Mouse (Mus musculus) limb, embryonic 11.5 days (tissue): ENCODE results near the gene Hic1. TPM values are rescaled to one million over a fixed set of nuclear protein-coding genes. Genes with fewer than 3 reads are reported as not detected.
A peak's percentile ranks its signal among the peaks of the same experiment; 100 is the strongest.

ENCODE experiments used
- ATAC-seq: fragments of 200-750 bp; cut with Nextera tagmentation; 2 replicates; pipeline ENCODE4 v1.8.0; 2017; ENCODE audit warnings: low read depth; ENCODE audit not compliant: insufficient number of reproducible peaks, low FRiP score, low TSS enrichment
- DNase-seq: peaks from one replicate; pipeline ENCODE4 v3.0.0-alpha.2; 2015; ENCODE audit warnings: low spot score
- H3K27ac ChIP-seq: fragments of 300-500 bp; sonication (generic); replicated peaks from 2 replicates; pipeline ENCODE4 v1.5.1; 2014; ENCODE audit warnings: low read depth, mild to moderate bottlenecking, low read length
- H3K27me3 ChIP-seq: fragments of 300-500 bp; sonication (generic); 2 replicates; pipeline ENCODE4 v1.6.1; 2014; ENCODE audit warnings: mild to moderate bottlenecking, low read length, mixed read lengths; ENCODE audit not compliant: control insufficient read depth, insufficient read depth
- H3K36me3 ChIP-seq: fragments of 300-500 bp; sonication (generic); 2 replicates; pipeline ENCODE4 v1.6.1; 2014; ENCODE audit warnings: mild to moderate bottlenecking, low read length, moderate library complexity, mixed read lengths; ENCODE audit not compliant: control insufficient read depth, insufficient read depth
- H3K4me1 ChIP-seq: fragments of 300-500 bp; sonication (generic); 2 replicates; pipeline ENCODE4 v1.6.1; 2014; ENCODE audit warnings: low read length, mixed read lengths; ENCODE audit not compliant: control insufficient read depth, insufficient read depth
- H3K4me2 ChIP-seq: fragments of 300-500 bp; sonication (generic); 2 replicates; pipeline ENCODE4 v1.6.1; 2014; ENCODE audit warnings: low read depth, mild to moderate bottlenecking, moderate library complexity; ENCODE audit not compliant: severe bottlenecking
- H3K4me3 ChIP-seq: fragments of 300-500 bp; sonication (generic); 2 replicates; pipeline ENCODE4 v1.5.1; 2014; ENCODE audit warnings: low read depth, low read length
- H3K9ac ChIP-seq: fragments of 300-500 bp; sonication (generic); 2 replicates; pipeline ENCODE4 v1.6.1; 2014; ENCODE audit warnings: mild to moderate bottlenecking, low read length
- H3K9me3 ChIP-seq: fragments of 300-500 bp; sonication (generic); 2 replicates; pipeline ENCODE4 v1.6.1; 2016; ENCODE audit warnings: low read length; ENCODE audit not compliant: control insufficient read depth
- WGBS: fragments of 180-500 bp; shearing (Covaris S2); extraction: QIAGEN DNeasy Blood & Tissue Kit; methylation state at CpG from one replicate; pipeline ENCODE4 v1.1.7; 2014; 5-methylcytosine and 5-hydroxymethylcytosine counted together
- polyA plus RNA-seq: library from polyadenylated mRNA; unstranded; fragments of >200 nt; fragmentation: Nextera tagmentation; extraction: Ambion mirVana; gene quantifications from 2 replicates; pipeline ENCODE4 v1.2.1, GENCODE M21; 2014

The Hic1 gene
- 4.1 and 4.5 TPM in 2 replicates for polyA plus RNA-seq

DNA sequence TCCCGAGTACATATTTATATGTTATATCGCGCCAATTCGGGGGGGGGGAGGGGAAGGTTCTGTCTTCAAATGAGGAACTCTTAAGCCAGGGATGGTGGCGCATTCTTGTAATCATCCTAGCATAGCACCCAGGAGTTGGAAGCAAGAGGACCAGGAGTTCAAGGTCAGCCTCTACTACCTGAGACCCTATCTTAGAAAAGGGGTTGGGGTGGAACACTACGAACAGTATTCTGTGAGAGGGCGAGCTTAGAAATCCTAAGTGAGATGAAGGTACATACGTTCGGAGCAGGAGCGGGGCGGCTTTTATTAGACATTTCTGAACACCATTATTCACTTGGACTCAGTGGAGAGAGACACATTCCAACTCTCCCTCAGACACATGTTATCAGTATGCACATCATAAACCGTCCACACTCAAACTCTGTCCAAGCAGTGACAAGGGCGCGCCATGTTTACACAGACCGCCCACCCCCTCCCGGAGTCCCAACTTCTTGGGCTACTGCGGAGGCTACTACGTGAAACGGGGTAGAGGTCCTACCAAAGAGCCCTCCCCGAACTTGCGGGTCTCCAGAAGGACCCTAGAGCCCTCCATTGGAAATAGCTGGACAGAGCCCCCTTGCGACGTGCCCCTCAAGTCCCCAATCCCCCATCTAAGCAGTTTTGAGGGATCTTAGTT, at the start of gene Hic1:
Gene Hic1, minus strand, starts transcription at position 115 of the 676 bp plus-strand sequence.
- Histone ChIP-seq H3K4me1 (peaks cover 48% of the 10 kb centered on the region), H3K36me3 (peaks cover 2% of the 10 kb centered on the region; the same call in 1 of the 2 replicates), H3K9ac (peak within 1 kb of the TSS; percentile 68), H3K27me3 (peaks cover 89% of the 10 kb centered on the region), H3K4me3 (peak within 1 kb of the TSS; percentile 54), H3K4me2 (peak within 1 kb of the TSS; percentile 92), H3K9me3 (no peaks in the 10 kb centered on the region), H3K27ac (peak within 1 kb of the TSS; percentile 59; the same call in 1 of the 2 replicates)
- ATAC-seq (no peak), DNase-seq (peak; percentile 41)
- 5% methylated on average over 23 of the region's 23 CpGs for WGBS

DNA sequence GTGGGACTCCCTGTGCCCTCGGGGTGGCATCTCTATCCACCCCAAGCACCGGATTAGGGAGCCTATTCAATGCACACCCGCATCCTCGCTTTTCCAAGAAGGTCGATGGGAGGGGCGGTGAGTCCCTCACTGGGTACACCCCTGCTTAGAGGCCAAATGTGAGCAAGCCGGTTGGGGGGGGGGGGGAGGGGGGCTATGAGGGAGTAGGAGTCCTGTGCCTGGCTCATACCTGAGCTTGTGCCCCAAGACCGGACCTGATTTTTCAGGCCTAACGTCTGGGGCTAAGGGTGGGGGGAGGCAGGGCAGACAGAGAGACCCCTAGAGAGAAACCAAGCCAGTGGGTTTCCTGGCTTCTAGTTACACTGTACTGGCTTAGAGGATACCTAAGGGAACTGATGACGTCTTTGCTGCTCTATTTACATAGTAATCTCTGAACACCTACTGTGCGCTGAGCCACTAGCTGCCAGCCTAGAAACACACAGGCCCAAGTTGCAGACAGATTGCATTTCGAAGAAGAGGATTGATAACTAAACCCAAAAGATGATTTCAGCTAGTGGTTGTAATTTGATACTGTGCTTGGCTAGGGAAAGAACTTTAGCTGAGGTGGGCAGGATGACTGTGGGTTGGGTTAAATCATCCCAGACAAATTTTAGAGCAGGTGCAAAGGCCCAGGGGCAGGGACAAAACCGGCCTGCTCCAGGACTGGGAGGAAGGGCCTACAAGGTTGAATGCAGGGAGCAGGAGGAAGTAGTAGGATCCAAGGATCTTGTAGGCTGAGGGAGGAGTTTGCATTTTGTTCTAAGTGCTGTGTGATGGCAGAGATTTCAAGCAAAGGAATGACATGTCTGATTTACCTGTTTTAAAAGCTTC, 45.0 kb upstream of the Hic1 start:
- peak overlapping the region; percentile 41; the same call in 1 of the 2 replicates for H3K9ac ChIP-seq
- no peaks in the 10 kb centered on the region for H3K36me3 ChIP-seq
- peak overlapping the region; percentile 68 for H3K4me2 ChIP-seq
- H3K4me1 ChIP-seq, result peaks cover 14% of the 10 kb centered on the region
- no peak overlapping the region for H3K27ac ChIP-seq
- WGBS, result 15% methylated on average over 13 of the region's 13 CpGs
- no peaks in the 10 kb centered on the region for H3K9me3 ChIP-seq
- ATAC-seq, result 0 out of 2 replicates have a peak, but pooled peaks have one; percentile 44
- H3K4me3 ChIP-seq, result peak overlapping the region; percentile 26
- no peak for DNase-seq
- no peaks in the 10 kb centered on the region; the same call in 1 of the 2 replicates for H3K27me3 ChIP-seq

DNA sequence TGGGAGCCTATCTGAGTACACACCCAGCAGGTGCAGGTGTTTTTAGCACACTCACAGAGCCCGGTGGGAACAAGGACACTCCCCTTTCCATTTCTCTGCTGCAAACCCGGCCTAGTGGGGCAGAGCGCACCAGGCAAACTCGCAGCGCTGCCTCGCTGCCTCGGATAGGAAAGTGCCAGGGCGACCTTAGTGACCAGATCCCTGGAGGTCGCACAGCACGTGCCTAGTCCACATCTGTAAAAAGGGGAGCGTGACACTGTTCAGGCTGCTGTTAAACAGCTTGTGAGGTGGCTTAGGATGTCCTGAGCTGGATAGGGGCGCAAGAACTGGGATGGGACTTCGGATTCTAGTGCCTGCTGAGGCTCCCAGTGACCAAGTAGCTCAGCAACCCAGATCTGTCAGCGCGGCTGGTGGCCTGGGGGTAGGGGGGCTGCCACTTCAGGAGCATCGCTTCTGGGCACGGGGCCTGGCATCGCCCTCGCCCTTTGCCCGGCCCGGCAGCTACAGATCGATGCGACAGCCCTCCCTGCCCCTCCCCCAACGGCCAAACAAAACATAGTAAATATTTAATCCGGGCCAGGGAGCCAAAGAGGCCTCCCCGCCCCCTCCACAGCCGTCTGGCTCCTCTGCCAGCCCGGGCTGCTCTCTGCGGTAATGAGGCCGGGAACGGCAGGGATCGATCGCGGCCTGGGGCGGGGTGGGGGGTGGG, 44.2 kb upstream of the Hic1 start:
- DNase-seq, result peak; percentile 65

DNA sequence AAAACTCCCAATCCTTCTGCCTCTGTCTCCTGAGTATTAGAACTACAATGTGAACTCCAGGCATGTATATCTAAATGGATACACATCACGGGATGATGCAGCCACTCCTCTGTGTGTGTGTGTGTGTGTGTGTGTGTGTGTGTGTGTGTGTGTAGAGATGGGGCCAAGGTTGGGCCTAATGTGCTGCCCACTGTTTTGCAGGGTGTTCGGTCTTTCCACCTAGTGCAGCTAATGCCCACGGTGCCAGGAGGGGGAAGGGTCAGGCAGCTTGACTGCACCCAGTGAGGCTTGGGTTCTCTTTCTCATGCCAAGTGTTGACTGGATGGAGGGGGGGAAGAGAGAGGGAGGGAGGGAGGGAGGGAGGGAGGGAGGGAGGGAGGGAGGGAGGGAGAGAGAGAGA, 43.6 kb upstream of the Hic1 start:
- DNase-seq, result no peak
- peaks cover 14% of the 10 kb centered on the region for H3K4me1 ChIP-seq
- no peak overlapping the region for H3K9ac ChIP-seq
- no peak overlapping the region for H3K4me2 ChIP-seq
- ATAC-seq, result no peak
- no peaks in the 10 kb centered on the region for H3K36me3 ChIP-seq
- H3K9me3 ChIP-seq, result no peaks in the 10 kb centered on the region
- no peaks in the 10 kb centered on the region; the same call in 1 of the 2 replicates for H3K27me3 ChIP-seq
- 79% methylated on average over 2 of the region's 3 CpGs for WGBS
- H3K27ac ChIP-seq, result no peak overlapping the region
- no peak overlapping the region for H3K4me3 ChIP-seq

More for the DNA sequence above, 44.2 kb upstream of the Hic1 start:
- Histone ChIP-seq H3K27me3 (no peaks in the 10 kb centered on the region; the same call in 1 of the 2 replicates), H3K27ac (no peak overlapping the region), H3K36me3 (no peaks in the 10 kb centered on the region), H3K9ac (peak overlapping the region; percentile 41; the same call in 1 of the 2 replicates), H3K4me3 (peak overlapping the region; percentile 26), H3K9me3 (no peaks in the 10 kb centered on the region), H3K4me1 (peaks cover 14% of the 10 kb centered on the region), H3K4me2 (peak overlapping the region; percentile 68)
- 2% methylated on average over 34 of the region's 35 CpGs for WGBS
- ATAC-seq, result peak; percentile 7; the same call in 1 of the 2 replicates

DNA sequence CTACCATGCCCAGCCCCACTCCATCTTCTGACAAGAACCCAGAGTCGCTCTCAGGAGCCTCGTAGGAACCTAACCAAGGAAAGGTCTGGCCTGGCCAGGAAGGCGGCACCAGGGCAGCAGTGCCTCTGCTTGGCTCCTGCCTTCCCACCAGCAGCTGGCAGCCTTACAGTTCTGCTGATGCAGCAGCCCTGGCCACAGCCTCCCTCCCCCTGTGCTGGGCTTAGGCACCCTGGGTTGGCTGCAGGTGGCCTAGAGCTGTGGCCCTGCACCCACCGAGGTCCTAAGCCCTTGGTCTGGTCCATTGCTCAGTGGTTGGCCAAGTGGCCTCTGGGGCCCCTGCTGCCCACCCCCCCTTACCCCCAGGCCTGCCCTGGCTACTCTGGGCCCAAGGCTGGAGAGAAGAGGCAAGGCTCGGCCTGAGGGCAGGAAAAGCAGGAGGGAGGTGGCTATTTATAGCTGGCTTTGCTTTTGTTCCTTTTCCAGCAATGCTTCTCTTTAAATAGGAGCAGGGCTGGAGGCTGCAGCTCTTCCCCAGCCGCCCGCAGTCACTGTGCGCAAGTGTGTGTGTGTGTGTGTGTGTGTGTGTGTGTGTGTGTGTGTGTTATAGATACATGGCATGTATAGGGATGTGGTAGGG, 42.8 kb upstream of the Hic1 start:
- no peak for ATAC-seq

DNA sequence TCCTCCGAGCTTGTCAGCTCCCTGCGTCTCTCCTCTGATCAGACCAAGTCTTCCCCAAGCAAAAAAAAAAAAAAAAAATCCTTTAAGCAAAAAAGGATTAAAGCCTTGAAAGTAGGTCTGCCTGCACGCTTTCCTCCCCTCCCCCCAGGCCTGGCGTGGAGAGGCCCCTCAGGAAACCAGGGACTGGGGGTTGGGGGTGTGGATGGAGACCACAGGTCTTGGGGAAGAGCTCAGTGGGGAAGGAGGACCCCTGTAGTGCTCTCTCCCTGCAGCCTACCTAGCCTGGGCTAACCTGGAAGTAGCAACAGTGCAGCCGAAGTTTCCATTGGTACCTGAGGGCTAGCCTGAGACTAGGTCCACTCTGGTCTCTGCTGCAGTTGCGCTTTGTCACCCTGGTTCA, 41.4 kb upstream of the Hic1 start:
- no peak for DNase-seq
- H3K4me1 ChIP-seq, result peaks cover 14% of the 10 kb centered on the region

More for the DNA sequence above, 42.8 kb upstream of the Hic1 start:
- Histone ChIP-seq H3K27ac (no peak overlapping the region; the same call in 1 of the 2 replicates), H3K9me3 (no peaks in the 10 kb centered on the region), H3K9ac (no peak overlapping the region), H3K4me1 (peaks cover 14% of the 10 kb centered on the region), H3K4me2 (no peak overlapping the region), H3K36me3 (no peaks in the 10 kb centered on the region), H3K4me3 (no peak overlapping the region), H3K27me3 (no peaks in the 10 kb centered on the region; the same call in 1 of the 2 replicates)
- DNase-seq, result no peak
- WGBS, result 57% methylated on average over 8 of the region's 8 CpGs

DNA sequence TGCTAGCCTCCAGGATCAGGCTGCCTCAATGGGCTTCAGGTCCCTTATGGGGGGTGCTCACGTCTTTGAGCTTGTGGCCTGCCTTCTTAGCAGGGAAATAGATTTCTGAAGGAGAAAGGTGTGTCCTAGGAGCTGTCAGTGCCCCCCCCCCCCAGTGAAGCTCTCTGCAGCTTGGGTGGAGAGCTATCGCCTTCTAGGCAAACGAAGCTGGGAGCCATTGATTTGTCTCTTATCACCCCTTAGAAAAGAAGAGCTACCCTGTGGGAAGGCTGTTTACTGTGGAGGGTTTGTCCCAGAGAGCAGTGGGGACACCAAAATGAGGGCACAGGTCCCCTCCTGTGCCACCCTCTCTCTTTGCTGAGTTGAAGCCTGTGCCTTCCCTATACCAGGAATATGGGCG, 40.8 kb upstream of the Hic1 start:
- H3K4me1 ChIP-seq, result peaks cover 14% of the 10 kb centered on the region
- H3K9ac ChIP-seq, result no peak overlapping the region
- no peak overlapping the region for H3K4me2 ChIP-seq
- ATAC-seq (no peak), DNase-seq (no peak)
- no peak overlapping the region for H3K4me3 ChIP-seq
- 79% methylated on average over 4 of the region's 4 CpGs for WGBS
- no peaks in the 10 kb centered on the region; the same call in 1 of the 2 replicates for H3K27me3 ChIP-seq
- H3K27ac ChIP-seq, result no peak overlapping the region
- no peaks in the 10 kb centered on the region for H3K36me3 ChIP-seq
- no peaks in the 10 kb centered on the region for H3K9me3 ChIP-seq

More for the DNA sequence above, 41.4 kb upstream of the Hic1 start:
- Histone ChIP-seq H3K9me3 (no peaks in the 10 kb centered on the region), H3K9ac (no peak overlapping the region), H3K36me3 (no peaks in the 10 kb centered on the region), H3K4me2 (no peak overlapping the region), H3K27ac (no peak overlapping the region), H3K27me3 (no peaks in the 10 kb centered on the region; the same call in 1 of the 2 replicates), H3K4me3 (no peak overlapping the region)
- WGBS, result 45% methylated on average over 6 of the region's 6 CpGs
- ATAC-seq, result no peak
